Mouse (Mus musculus) megakaryocyte-erythroid progenitor cell, adult 5 weeks (primary cell): ENCODE results near the gene Dnajb1. TPM values are rescaled to one million over a fixed set of nuclear protein-coding genes. Genes with fewer than 3 reads are reported as not detected.

ENCODE experiments used
- polyA plus RNA-seq: library from polyadenylated mRNA; stranded (reverse); fragments of >175 nt; gene quantifications from 2 replicates; pipeline ENCODE4 v1.2.3, GENCODE M21; 2012

Dnajb1 gene
- 141 and 217 TPM in 2 replicates for polyA plus RNA-seq

DNA sequence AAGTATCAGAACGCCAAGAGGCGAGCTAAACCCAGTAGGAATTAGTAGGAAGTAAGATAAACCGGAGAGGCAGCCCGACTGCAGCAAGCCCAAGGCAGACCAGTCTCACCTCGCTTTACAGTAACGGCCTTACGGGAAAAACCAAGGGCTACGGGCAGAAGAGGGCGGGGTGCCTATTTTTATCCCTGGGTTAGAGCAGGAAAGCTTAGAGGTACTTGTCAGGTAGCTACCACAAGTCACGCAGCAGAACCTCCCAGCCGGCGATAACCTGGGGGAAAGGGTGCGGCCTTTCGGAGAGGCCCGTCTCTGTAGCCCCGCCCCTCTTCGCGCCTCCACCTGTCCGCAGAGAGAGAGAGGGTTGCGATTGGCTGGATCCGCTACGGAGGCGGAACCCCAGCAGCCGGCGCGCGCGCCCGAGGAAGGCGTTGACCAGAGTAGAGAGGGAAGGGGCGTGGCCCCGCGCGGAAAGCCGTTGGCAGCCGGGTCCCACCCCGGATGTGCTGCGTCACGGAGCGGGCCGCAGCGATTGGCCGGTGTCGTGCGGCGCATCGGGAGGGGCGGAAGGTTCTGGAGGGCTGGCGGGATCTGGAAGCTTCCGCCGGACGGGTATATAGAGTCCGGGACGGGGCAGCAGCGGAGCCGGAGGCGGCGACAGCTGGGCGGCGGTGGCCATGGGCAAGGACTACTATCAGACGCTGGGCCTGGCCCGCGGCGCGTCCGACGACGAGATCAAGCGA is at the start of gene Dnajb1, which contains the start of gene Tecr:
Gene Dnajb1, plus strand, starts transcription at position 533 of the 737 bp plus-strand sequence.
Gene Tecr, minus strand, starts transcription at position 311 of the 737 bp plus-strand sequence.

DNA sequence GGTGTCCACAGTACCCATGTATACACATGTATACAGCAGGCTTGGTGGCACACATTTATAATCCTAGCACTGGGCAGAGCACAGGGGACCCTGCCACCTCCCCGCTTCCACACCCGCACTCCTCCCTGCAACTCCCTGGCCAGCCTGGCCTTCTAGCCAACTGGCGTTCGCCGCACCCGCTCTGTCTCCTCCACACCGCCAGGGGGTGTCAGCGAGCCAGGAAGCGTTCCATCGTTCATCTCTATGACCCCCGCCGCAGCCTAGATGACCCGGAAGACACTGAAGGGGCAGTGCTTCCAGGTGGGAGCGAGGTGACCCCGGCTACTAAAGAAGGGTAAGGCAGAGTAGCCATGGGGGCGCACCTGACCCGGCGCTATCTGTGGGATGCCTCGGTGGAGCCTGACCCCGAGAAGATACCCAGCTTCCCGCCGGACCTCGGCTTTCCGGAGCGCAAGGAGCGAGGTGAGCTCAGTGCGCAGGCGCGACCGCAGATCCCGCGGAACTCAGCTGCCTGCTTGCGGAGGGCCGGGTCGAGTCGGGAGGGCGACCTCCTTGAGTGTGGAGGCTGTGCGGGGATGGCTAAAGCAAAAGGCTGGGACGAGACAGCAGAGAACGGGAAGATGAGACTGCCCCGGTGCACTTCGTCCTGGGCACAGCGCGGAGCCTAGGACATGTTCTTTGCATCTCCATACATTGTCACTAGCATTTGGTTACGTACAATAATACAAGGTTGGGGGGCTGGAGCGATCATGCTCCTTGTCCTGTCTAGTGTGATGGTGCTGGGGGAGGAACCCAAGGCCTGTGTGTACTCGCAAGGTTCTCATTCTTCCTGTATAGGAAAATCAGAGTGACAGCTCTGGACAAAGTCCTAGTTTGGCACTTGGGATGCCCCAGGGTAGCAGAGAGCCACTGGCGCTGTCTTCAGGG is 41.3 kb upstream of the Dnajb1 start, which contains the start of gene Ndufb7:
Gene Ndufb7, plus strand, starts transcription at position 203 of the 927 bp plus-strand sequence.

DNA sequence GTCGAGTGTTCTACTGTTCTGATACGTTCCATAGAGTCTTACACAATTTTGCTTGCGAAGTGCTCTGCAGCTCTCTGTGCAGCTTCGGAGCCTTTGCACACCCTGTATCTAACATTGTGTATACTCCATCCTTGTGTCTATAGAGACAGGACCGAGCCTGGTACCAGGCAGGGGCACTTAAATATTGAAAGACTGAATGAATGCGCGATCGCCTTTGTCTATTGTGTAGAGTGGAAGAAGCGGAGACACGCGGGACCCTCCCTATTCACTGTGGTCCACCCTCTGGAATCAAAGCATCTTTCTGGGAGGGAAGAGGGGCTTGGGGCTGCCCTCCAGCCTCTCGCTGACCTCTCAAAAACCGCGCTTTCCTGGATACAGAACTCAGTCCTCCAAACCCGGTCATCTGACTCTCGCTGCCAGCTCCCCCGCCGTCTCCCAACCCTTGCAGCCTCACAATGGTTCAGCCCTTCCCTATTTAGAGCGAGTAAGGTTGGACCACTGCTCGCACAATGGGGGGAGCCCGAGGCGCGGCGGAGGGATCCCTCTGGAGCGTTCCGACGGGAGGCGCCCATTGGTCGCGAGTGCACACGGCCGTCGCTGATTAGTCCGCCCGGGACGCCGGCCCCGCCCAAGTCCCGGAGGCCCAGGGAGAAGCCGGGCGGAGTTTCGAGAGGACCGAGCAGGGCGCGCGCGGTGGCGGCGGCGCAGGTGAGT is 44.2 kb downstream of the Dnajb1 start, which contains the start of gene Gipc1:
Gene Gipc1, plus strand, starts transcription at position 648 of the 714 bp plus-strand sequence.

Other genes with a start within 250 kb of the Dnajb1 start
- gene Clgn, start 218.3 kb upstream of the Dnajb1 start, polyA plus RNA-seq, result 0.06 TPM in 1 of 2 replicates, not detected in the other
- gene Scoc, start 149.8 kb upstream of the Dnajb1 start, polyA plus RNA-seq, result 7.6 and 9.0 TPM in 2 replicates
- not detected in 2 replicates for gene Olfr370, start 72.4 kb upstream of the Dnajb1 start, polyA plus RNA-seq
- 459 and 524 TPM in 2 replicates for gene Ndufb7, start 41.5 kb upstream of the Dnajb1 start, polyA plus RNA-seq
- 417 and 426 TPM in 2 replicates for gene Tecr, start 222 bp upstream of the Dnajb1 start, polyA plus RNA-seq
- 107 and 120 TPM in 2 replicates for gene Gipc1, start 44.5 kb downstream of the Dnajb1 start, polyA plus RNA-seq
- 0.29 and 0.31 TPM in 2 replicates for gene Ptger1, start 58.5 kb downstream of the Dnajb1 start, polyA plus RNA-seq
- 135 and 146 TPM in 2 replicates for gene Pkn1, start 91.0 kb downstream of the Dnajb1 start, polyA plus RNA-seq
- 46.6 and 55.5 TPM in 2 replicates for gene Ddx39, start 107.0 kb downstream of the Dnajb1 start, polyA plus RNA-seq
- gene Adgre5, start 133.1 kb downstream of the Dnajb1 start, polyA plus RNA-seq, result 53.2 and 59.7 TPM in 2 replicates